Mouse (Mus musculus) 3T3-L1 (cell line): ENCODE data around the gene Tsc22d4.
A peak's percentile ranks its signal among the peaks of the same experiment; 100 is the strongest.

ENCODE experiments used
- DNase-seq: peaks from one replicate; pipeline ENCODE4 v3.0.0-alpha.2; 2015; ENCODE audit warnings: low read depth, low spot score

Gene Tsc22d4

GRCm38 (mm10) chr5:137788171-137788570 lies 42.6 kb downstream of the Tsc22d4 start:
- DNase-seq, result no peak

DNA sequence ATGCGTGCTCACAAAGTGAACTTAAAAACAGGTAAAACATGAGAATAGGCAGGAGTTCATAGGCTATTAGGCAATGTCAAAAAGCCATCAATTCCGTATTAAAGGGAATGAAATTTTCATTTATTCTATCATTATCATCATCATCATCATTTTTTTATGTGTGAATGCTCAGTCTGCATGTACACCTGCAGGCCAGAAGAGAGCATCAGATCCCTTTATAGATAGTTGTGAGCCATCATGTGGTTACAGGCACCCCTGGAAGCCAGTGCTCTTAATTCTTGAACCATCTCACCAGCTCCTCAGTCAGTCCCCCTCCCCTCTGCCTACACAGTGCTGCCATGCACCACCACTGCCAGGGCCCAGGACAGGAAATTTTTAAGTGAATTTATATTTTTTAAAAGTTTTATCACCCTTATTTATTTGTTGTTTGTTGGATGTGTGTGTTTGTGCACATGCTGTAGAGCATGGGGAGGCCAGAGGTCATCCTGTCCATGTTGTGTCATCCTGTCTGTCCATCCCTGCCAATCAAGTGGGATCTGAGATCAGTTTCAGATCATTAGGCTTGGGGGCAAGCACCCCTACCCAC lies 43.5 kb downstream of the Tsc22d4 start:
- no peak for DNase-seq

DNA sequence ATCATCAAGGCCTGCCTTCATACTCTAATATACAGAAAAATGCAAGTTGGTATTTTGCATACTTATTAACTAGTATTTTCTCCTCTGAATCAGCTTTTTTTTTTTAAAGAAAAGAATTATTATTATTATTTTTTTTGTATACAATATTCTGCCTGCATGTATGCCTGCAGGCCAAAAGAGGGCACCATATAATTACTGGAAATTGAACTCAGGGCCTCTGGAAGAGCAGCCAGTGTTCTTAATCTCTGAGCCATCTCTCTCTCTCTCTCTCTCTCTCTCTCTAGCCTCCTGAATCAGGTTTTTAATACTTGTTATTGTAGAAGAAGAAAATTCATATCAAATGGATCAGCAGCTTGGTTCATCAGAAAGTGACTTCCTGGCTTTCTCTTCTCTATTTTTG lies 46.0 kb downstream of the Tsc22d4 start:
- DNase-seq, result peak; percentile 66

GRCm38 (mm10) chr5:137796606-137797005 lies 51.1 kb downstream of the Tsc22d4 start:
- no peak for DNase-seq

- DNase-seq, result no peak
Measured at GRCm38 (mm10) chr5:137800917-137801316, 55.4 kb downstream of the Tsc22d4 start.

DNA sequence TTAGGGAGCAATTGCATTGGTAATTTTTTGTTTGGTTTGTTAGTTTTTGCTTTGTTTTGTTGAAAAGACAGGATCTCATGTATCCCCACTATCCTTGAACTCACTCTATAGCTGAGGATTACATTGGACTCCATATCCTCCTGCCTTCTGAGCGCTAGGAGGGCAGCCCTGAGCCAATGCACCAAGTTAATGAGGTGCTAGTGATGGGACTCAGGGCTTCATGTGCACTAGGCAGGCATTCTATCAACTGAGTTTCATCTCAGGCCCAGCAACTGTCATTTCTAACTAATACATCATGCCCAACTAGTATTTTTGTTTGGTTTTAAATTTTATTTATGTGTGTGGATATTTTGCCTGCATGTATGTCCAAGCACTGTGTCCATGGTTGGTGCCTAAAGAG lies 60.6 kb downstream of the Tsc22d4 start:
- DNase-seq, result no peak

DNA sequence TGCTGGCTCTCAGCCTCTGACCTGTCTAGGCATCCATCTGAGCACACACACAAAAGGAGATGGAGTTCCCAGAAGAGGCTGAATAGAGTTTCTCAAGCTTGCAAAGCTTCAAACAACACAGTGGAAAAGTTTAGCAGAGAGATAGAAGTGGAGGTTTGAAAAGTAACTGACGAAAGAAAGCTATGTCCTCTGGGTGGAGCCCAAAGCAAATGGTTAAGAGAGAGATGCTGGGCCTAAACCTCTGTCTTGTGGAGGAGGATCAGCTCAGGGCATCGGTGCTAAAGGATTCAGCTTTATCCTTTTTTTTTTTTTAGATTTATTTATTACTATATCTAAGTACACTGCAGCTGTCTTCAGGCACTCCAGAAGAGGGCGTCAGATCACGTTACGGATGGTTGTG lies 62.8 kb downstream of the Tsc22d4 start:
- DNase-seq, result no peak

DNA sequence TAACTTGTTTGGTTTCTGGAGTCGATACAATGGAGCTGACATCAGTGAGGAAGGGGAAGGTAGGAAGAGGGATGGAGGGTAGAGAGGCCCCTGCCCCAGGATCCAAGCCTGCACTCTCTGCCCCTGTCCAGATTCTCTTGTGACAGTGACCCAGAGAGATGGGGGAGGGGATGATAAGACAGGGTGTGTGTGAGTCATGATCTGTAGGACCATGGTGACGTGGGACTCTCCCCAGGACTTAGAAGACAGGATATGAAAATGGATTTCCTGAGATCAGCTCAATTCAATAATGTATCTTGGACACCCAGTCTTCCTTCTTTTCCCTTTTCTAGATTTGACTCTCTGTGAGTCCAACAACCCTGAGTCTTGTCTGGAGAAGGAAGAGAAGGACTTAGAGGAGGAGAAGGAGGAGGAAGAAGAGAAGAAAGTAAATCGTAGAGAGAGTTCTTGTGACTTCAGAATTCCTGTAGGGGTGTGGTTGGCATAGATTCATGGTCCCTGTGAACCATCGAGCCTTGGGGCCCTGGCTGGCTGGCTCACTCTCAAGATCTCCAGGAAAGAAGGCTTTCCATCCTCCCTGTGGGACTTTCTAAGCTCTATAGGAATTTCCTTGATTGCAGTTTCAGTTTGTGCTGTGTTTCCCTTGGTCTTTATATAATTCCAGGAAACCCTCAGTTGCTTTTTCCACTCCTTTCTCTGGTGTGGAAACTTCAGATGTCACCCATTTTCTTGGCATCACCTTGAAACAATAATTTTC lies 72.1 kb downstream of the Tsc22d4 start:
- DNase-seq, result peak; percentile 72
